Mouse (Mus musculus) embryonic stem cell, embryonic (primary cell): ENCODE measurements around the gene Mtcl1.

ENCODE experiments used
- CTCF ChIA-PET, 4 experiments: fragments of 300-600 bp in 2 of 4; fragments of 350-600 bp in 2 of 4; sonication (Branson Sonifier 250); formaldehyde crosslinking; loops; one replicate each; lab custom pipeline; 2022; ENCODE audit warnings: inconsistent platforms in 2 of 4; lab: Charles Lee
- POLR2A ChIA-PET, 4 experiments: fragments of 300-600 bp in 2 of 4; fragments of 350-600 bp in 2 of 4; sonication (Branson Sonifier 250); formaldehyde crosslinking; loops; one replicate each; lab custom pipeline; 2022; ENCODE audit warnings: antibody characterized with exemption in 4 of 4, inconsistent platforms in 1 of 4; lab: Charles Lee

The Mtcl1 gene

GRCm38 (mm10) chr17:66315451-66315850 is 134.1 kb downstream of the Mtcl1 start:
- ChIA-PET POLR2A (interaction anchor here in 3 of 4 experiments (0.5 to 5.6 kb wide), 21 partner anchors 14 to 169 kb away, joined by 3 to 59 read pairs (median 4); no protein-coding TSS in a partner anchor), CTCF (interaction anchor here in 1 of 4 experiments (0.9 to 1.3 kb wide), 2 partner anchors 12 to 80 kb away, joined by 4 read pairs; no protein-coding TSS in a partner anchor)

DNA sequence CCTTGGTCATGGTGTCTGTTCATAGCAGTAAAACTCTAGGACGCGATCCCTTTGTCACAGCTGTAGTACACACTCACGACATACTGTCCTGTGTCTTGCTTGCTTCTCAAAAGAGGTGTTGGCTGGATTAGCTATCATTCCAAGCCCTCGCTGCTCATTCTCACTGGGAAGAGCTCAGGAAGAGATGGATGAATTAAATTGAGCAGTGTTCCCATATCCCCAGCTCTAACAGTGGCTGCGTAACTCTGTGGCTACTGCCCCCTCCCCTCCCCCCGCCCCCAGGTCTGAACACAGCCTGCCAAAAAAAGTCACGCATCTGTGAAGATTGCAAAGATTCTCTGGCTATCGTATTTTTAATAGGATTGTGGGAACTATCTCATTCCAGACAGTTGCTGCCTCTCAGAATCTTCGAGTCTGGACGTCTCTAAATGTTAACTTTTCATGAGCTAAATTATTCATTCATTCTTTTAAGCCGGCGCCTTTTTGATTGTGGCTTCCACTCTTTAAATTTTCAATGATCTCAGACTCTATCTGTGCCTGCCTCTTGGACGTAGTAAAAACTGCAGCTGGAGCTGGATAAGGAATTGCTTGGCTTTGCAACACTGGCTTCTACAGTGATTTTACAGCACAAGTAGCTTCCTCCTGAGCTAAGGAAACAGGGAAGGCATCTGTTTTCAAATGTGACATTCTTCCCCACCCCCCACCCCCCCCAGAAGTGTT is 134.8 kb downstream of the Mtcl1 start:
- POLR2A ChIA-PET, result interaction anchor here in 3 of 4 experiments (0.5 to 5.6 kb wide), 27 partner anchors 9 to 170 kb away, joined by 3 to 59 read pairs (median 4); no protein-coding TSS in a partner anchor

GRCm38 (mm10) chr17:66301906-66302305 is 147.6 kb downstream of the Mtcl1 start:
- CTCF ChIA-PET, result interaction anchor here (0.6 to 1.7 kb wide), 9 partner anchors 9 to 718 kb away, joined by 3 to 10 read pairs (median 5); no protein-coding TSS in a partner anchor
- POLR2A ChIA-PET, result interaction anchor here (0.6 to 4.7 kb wide), 37 partner anchors 9 to 1705 kb away, joined by 3 to 59 read pairs (median 4); no protein-coding TSS in a partner anchor

More for the DNA sequence above, 134.8 kb downstream of the Mtcl1 start:
- CTCF ChIA-PET, result interaction anchor here in 3 of 4 experiments (0.6 to 1.3 kb wide), 6 partner anchors 13 to 105 kb away, joined by 3 to 8 read pairs (median 4); no protein-coding TSS in a partner anchor

DNA sequence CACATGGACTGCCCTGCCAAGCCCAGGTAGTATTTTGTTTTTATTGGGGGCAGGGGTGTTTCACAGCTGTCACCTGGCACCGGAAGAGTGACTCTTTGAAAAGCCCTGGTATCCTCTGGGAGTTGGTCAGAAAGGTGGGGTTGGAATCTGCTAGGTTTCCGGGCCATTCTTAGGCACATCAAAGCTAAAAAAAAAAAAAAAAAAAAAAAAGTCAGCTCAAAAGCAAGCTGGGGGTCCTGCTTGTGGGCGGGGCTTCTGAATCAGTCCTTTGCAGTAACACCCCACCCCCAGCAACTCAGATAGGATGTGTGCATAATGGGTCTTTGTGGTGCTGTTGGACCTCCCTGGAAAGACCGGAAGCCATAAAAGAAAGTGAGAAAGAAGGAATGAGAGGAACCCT is 148.3 kb downstream of the Mtcl1 start:
- ChIA-PET CTCF (interaction anchor here in 3 of 4 experiments (0.6 to 1.7 kb wide), 9 partner anchors 10 to 100 kb away, joined by 3 to 9 read pairs (median 4); no protein-coding TSS in a partner anchor), POLR2A (interaction anchor here (0.6 to 4.7 kb wide), 38 partner anchors 8 to 971 kb away, joined by 3 to 59 read pairs (median 4); no protein-coding TSS in a partner anchor)

- ChIA-PET CTCF (interaction anchor here in 1 of 4 experiments (1.6 kb wide), 1 partner anchor 29 kb away, joined by 3 read pairs; no protein-coding TSS in a partner anchor), POLR2A (interaction anchor here in 2 of 4 experiments (0.6 to 4.7 kb wide), 3 partner anchors 9 to 182 kb away, joined by 3 to 59 read pairs (median 3); no protein-coding TSS in a partner anchor)
Measured at GRCm38 (mm10) chr17:66297721-66298120, 151.8 kb downstream of the Mtcl1 start.

DNA sequence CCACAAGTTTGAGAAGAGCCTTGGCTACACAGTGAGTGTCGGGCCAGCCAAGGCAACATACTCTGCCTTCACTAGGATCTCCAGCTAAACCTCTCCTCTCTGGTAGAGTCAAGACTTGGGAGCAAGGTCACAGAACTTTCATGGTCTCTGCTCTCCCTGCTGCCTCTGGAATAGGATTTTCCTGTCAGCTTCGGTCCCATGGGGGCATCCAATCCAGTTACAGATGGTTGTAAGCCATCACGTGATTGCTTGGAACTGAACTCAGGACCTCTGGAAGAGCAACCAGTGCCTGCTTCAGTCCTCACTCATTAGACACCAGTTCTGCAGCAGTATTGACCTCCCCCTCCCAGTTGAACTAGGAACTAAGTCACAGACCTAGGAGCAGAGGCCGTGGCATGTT is 156.0 kb downstream of the Mtcl1 start:
- ChIA-PET POLR2A (interaction anchor here in 3 of 4 experiments (0.7 to 2.1 kb wide), 9 partner anchors 8 to 193 kb away, joined by 3 to 13 read pairs (median 4); no protein-coding TSS in a partner anchor), CTCF (interaction anchor here in 1 of 4 experiments (0.6 kb wide), 1 partner anchor 19 kb away, joined by 3 read pairs; no protein-coding TSS in a partner anchor)

GRCm38 (mm10) chr17:66289894-66290293 is 159.7 kb downstream of the Mtcl1 start:
- ChIA-PET CTCF (interaction anchor here in 2 of 4 experiments (0.6 kb wide), 2 partner anchors 56 to 60 kb away, joined by 3 to 5 read pairs; no protein-coding TSS in a partner anchor), POLR2A (interaction anchor here in 3 of 4 experiments (0.6 to 8.1 kb wide), 4 partner anchors 10 to 193 kb away, joined by 3 to 109 read pairs (median 6); no protein-coding TSS in a partner anchor)
